Mouse (Mus musculus) myocyte (in vitro differentiated cells): ENCODE measurements at regions not wholly inside any gene's neighbourhood (a gene's known extent, or its start where the extent isn't known, plus 50 kb on each side); places are given as distances from the start of the nearest gene placed in this dataset.

Source experiments
- H3K27me3 ChIP-seq: one replicate; pipeline ENCODE4 v1.6.1; 2011; ENCODE audit not compliant: control insufficient read depth, insufficient read depth, insufficient read length
- H3K36me3 ChIP-seq: one replicate; pipeline ENCODE4 v1.6.1; 2011; ENCODE audit not compliant: control insufficient read depth, insufficient read depth
- H3K4me2 ChIP-seq: one replicate; pipeline ENCODE4 v1.6.1; 2011; ENCODE audit warnings: low read depth, control low read depth
- H3K4me3 ChIP-seq: one replicate; pipeline ENCODE4 v1.5.1; 2011; ENCODE audit warnings: mild to moderate bottlenecking, control low read depth, moderate library complexity
- H3K79me2 ChIP-seq: one replicate; pipeline ENCODE4 v1.6.1; 2011; ENCODE audit not compliant: control insufficient read depth, insufficient read depth
- H3ac ChIP-seq: one replicate; pipeline ENCODE4 v1.6.1; 2011; ENCODE audit not compliant: control insufficient read depth, insufficient read length
- CEBPB ChIP-seq: IDR thresholded peaks from 2 replicates; pipeline ENCODE4 v1.6.1; 2011; ENCODE audit warnings: mild to moderate bottlenecking, moderate library complexity; ENCODE audit not compliant: poor library complexity, insufficient read depth, severe bottlenecking
- E2F4 ChIP-seq: IDR thresholded peaks from one replicate; pipeline ENCODE4 v1.6.1; 2011; ENCODE audit warnings: mild to moderate bottlenecking, control low read depth, moderate library complexity; ENCODE audit not compliant: insufficient read depth
- MAX ChIP-seq: IDR thresholded peaks from one replicate; pipeline ENCODE4 v1.6.1; 2011; ENCODE audit warnings: low read depth, mild to moderate bottlenecking, control low read depth
- MYOD1 ChIP-seq, 3 experiments: IDR thresholded peaks; one replicate each; pipeline ENCODE4 v1.6.1; 2011; ENCODE audit warnings: control low read depth in 2 of 3, low read depth in 2 of 3, mild to moderate bottlenecking in 2 of 3, moderate library complexity in 1 of 3; ENCODE audit not compliant: insufficient read length in 2 of 3, control insufficient read depth in 1 of 3
- MYOG ChIP-seq, 3 experiments: IDR thresholded peaks; one replicate each; pipeline ENCODE4 v1.6.1; 2011; ENCODE audit warnings: control low read depth in 2 of 3, low read depth in 2 of 3, mild to moderate bottlenecking in 2 of 3; ENCODE audit not compliant: insufficient read length in 2 of 3, control insufficient read depth in 1 of 3, insufficient read depth in 1 of 3
- POLR2A ChIP-seq: IDR thresholded peaks from one replicate; pipeline ENCODE4 v1.6.1; 2011; ENCODE audit warnings: low read depth, mild to moderate bottlenecking, control low read depth, moderate library complexity; ENCODE audit not compliant: insufficient read length
- POLR2AphosphoS2 ChIP-seq: IDR thresholded peaks from one replicate; pipeline ENCODE4 v1.6.1; 2011; ENCODE audit warnings: low read depth, control low read depth; ENCODE audit not compliant: insufficient read length
- REST ChIP-seq: IDR thresholded peaks from one replicate; pipeline ENCODE4 v1.6.1; 2011; ENCODE audit warnings: mild to moderate bottlenecking, control low read depth, moderate library complexity; ENCODE audit not compliant: insufficient read depth, insufficient read length
- SRF ChIP-seq: IDR thresholded peaks from one replicate; pipeline ENCODE4 v1.6.1; 2011; ENCODE audit warnings: low read depth; ENCODE audit not compliant: control insufficient read depth, insufficient read length
- TCF12 ChIP-seq: IDR thresholded peaks from one replicate; pipeline ENCODE4 v1.6.1; 2011; ENCODE audit warnings: mild to moderate bottlenecking, control low read depth; ENCODE audit not compliant: poor library complexity, insufficient read depth, severe bottlenecking
- TCF3 ChIP-seq: IDR thresholded peaks from one replicate; pipeline ENCODE4 v1.6.1; 2011; ENCODE audit warnings: low read depth, control low read depth; ENCODE audit not compliant: insufficient read length
- USF1 ChIP-seq: IDR thresholded peaks from one replicate; pipeline ENCODE4 v1.6.1; 2011; ENCODE audit warnings: low read depth, mild to moderate bottlenecking, control low read depth, moderate library complexity

DNA sequence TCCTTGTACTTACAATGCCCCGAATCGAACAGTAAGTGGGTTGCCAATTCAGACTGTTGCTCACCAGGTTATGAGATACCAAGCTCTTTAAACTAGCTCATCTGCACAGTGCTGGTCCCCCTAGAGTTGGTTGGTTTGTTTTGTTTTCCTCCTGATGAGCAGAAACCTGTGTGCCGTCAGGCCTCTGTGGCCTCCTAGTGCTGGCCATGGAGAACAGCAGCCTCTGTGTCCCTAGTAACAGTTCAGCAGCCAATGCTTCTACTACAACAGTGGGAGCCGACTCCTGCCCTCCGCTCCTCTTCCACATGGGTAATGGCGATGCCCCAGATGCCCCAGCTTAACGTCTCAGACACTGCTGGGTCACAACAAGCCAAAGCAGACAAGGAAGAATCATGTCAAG, 209.5 kb upstream of the Mkln1 start:
- Histone ChIP-seq H3ac (no peak overlapping the region), H3K27me3 (no peaks in the 10 kb centered on the region), H3K4me2 (no peak overlapping the region), H3K4me3 (no peak overlapping the region), H3K79me2 (no peaks in the 10 kb centered on the region), H3K36me3 (no peaks in the 10 kb centered on the region)
- TF ChIP-seq REST (no peak), MYOD1 (IDR thresholded peaks at IDR 0.05; ENCODE audit: control insufficient read depth in 1 of 3, insufficient read length in 2 of 3, low read depth in 2 of 3) (no peak), USF1 (no peak), SRF (no peak)

DNA sequence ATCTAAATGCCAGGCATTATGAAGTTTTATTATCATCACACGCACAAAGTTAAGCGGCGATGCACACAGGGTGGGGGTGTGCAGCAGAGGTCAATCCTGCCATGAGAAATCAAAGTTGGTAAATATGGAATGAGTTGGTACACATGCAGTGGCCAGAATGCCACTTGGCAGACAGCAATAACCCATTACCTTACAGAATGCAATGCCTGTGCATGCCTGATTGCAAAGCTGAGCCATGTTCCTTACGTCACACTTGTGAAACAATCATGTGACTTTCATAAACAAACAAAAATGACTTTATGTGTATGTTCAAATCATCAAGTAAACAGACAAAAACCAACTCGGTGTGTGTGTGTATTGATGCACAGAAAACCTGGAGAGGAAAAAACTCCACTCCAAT, 208.5 kb upstream of the Mkln1 start:
- no peak overlapping the region for H3ac ChIP-seq
- H3K79me2 ChIP-seq: no peaks in the 10 kb centered on the region
- H3K27me3 ChIP-seq: no peaks in the 10 kb centered on the region
- H3K4me3 ChIP-seq: no peak overlapping the region
- H3K36me3 ChIP-seq: no peaks in the 10 kb centered on the region
- TF ChIP-seq REST: no peak
- no peak for TF ChIP-seq TCF3
- no peak for TF ChIP-seq TCF12
- TF ChIP-seq MAX: no peak
- no peak for TF ChIP-seq POLR2AphosphoS2
- TF ChIP-seq MYOG (IDR thresholded peaks at IDR 0.05; ENCODE audit: control insufficient read depth in 1 of 3, insufficient read depth in 1 of 3, insufficient read length in 2 of 3, low read depth in 2 of 3): no peak
- TF ChIP-seq E2F4: no peak
- TF ChIP-seq SRF: no peak
- no peak for TF ChIP-seq POLR2A
- TF ChIP-seq MYOD1 (IDR thresholded peaks at IDR 0.05; ENCODE audit: control insufficient read depth in 1 of 3, insufficient read length in 2 of 3, low read depth in 2 of 3): no peak
- no peak for TF ChIP-seq CEBPB
- no peak for TF ChIP-seq USF1
- H3K4me2 ChIP-seq: no peak overlapping the region

DNA sequence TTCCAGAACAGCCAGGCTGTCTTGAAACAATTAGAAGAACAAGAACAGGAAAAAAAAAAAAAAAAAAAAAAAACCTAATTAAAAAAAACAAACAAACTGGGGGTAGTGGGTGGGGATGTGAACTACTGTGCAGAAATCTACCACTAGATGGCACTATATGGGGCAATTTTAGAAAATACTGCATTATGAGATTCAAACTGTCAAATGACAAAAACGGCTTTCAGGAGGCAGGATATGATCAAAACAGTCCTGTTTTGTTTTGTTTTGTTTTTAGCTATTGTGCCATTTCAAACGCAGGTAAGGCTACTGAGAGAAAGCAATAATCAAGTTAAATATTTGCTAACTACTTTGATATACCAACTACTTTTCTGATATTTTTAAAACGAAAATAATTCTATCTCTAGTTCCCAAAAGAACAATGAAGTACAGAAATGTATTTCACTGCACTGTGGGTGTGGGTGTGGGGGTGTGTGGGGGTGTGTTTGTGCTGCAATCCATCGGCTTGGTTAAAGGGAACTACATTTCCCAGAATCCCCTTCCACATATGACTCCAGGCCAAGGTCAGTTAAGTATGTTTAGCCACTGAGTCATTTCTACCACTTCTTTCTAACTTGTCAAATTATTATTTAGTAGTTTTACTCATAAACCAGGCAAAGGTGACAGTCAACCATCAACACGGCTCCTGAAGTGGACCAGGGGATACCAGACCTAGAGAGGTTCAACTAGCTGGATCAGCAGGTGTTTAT, 207.7 kb upstream of the Mkln1 start:
- no peak overlapping the region for H3ac ChIP-seq
- H3K4me3 ChIP-seq: no peak overlapping the region
- no peak for TF ChIP-seq E2F4
- no peak for TF ChIP-seq MAX
- no peak for TF ChIP-seq MYOG (IDR thresholded peaks at IDR 0.05; ENCODE audit: control insufficient read depth in 1 of 3, insufficient read depth in 1 of 3, insufficient read length in 2 of 3, low read depth in 2 of 3)
- TF ChIP-seq TCF3: no peak
- no peak for TF ChIP-seq MYOD1 (IDR thresholded peaks at IDR 0.05; ENCODE audit: control insufficient read depth in 1 of 3, insufficient read length in 2 of 3, low read depth in 2 of 3)
- TF ChIP-seq TCF12: no peak
- no peak for TF ChIP-seq USF1
- no peak for TF ChIP-seq POLR2AphosphoS2
- TF ChIP-seq SRF: no peak
- TF ChIP-seq POLR2A: no peak
- no peak for TF ChIP-seq CEBPB
- TF ChIP-seq REST: no peak
- H3K36me3 ChIP-seq: no peaks in the 10 kb centered on the region
- no peaks in the 10 kb centered on the region for H3K27me3 ChIP-seq
- no peaks in the 10 kb centered on the region for H3K79me2 ChIP-seq
- H3K4me2 ChIP-seq: peak overlapping the region; percentile 45

DNA sequence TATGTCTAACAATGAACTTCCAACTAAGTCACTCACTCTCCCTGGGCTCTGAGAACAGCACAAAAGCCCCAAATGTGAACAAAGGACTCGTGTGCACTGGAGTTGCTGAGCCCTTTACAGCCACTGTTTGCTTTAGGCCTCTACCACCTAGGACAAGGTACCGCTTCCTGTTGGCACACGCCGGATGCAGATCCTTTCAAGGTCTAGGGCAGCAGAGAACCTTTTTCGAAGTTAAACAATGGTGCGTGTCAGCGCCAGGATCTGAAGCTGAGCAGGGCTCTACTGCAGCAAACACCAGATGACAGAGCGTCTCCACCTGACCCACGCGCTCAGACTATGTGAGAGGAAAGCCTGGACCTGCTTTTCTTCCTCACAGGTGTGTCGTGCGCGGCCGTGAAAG, 207.0 kb upstream of the Mkln1 start:
- Histone ChIP-seq H3K36me3 (no peaks in the 10 kb centered on the region), H3ac (no peak overlapping the region), H3K4me2 (no peak overlapping the region), H3K27me3 (no peaks in the 10 kb centered on the region), H3K4me3 (no peak overlapping the region), H3K79me2 (no peaks in the 10 kb centered on the region)
- TF ChIP-seq POLR2AphosphoS2: no peak
- TF ChIP-seq CEBPB: no peak
- no peak for TF ChIP-seq MYOG (IDR thresholded peaks at IDR 0.05; ENCODE audit: control insufficient read depth in 1 of 3, insufficient read depth in 1 of 3, insufficient read length in 2 of 3, low read depth in 2 of 3)
- no peak for TF ChIP-seq TCF12
- no peak for TF ChIP-seq TCF3
- TF ChIP-seq MYOD1 (IDR thresholded peaks at IDR 0.05; ENCODE audit: control insufficient read depth in 1 of 3, insufficient read length in 2 of 3, low read depth in 2 of 3): no peak
- no peak for TF ChIP-seq REST
- no peak for TF ChIP-seq POLR2A
- TF ChIP-seq USF1: no peak
- TF ChIP-seq SRF: no peak
- no peak for TF ChIP-seq MAX
- no peak for TF ChIP-seq E2F4

DNA sequence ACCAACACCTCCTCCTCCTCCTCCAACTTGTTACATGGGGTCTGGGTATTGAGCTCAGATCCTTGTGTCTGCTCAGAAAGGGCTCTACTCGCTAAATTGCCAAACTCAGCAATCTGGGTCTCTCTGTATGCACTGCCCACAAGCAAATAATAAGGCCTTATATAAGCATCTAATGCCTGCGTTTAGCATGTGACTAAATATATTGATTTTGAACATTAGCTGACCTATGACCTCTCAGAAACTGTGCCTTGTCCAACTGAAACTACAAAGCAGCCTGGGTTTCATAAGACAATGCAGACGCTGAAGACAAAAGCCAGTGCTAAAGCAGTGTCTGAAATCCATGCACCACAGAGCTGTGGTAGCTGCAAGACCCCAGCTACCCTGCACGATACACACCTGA, 206.3 kb upstream of the Mkln1 start:
- H3K4me2 ChIP-seq: no peak overlapping the region
- no peak overlapping the region for H3K4me3 ChIP-seq
- no peak overlapping the region for H3ac ChIP-seq
- TF ChIP-seq E2F4 (no peak), SRF (no peak), REST (no peak), MYOD1 (IDR thresholded peaks at IDR 0.05; ENCODE audit: control insufficient read depth in 1 of 3, insufficient read length in 2 of 3, low read depth in 2 of 3) (no peak), TCF3 (no peak), POLR2A (no peak), USF1 (no peak), POLR2AphosphoS2 (no peak)
- no peaks in the 10 kb centered on the region for H3K27me3 ChIP-seq
- H3K36me3 ChIP-seq: no peaks in the 10 kb centered on the region
- no peaks in the 10 kb centered on the region for H3K79me2 ChIP-seq
